Mouse (Mus musculus) ovary, adult 18-20 months (tissue): ENCODE measurements at regions not wholly inside any gene's neighbourhood (a gene's known extent, or its start where the extent isn't known, plus 50 kb on each side); places are given as distances from the start of the nearest gene placed in this dataset.

Experiments
- DNase-seq: peaks from one replicate; pipeline ENCODE4 v3.0.0; 2022; ENCODE audit warnings: low spot score, mixed read lengths

DNA sequence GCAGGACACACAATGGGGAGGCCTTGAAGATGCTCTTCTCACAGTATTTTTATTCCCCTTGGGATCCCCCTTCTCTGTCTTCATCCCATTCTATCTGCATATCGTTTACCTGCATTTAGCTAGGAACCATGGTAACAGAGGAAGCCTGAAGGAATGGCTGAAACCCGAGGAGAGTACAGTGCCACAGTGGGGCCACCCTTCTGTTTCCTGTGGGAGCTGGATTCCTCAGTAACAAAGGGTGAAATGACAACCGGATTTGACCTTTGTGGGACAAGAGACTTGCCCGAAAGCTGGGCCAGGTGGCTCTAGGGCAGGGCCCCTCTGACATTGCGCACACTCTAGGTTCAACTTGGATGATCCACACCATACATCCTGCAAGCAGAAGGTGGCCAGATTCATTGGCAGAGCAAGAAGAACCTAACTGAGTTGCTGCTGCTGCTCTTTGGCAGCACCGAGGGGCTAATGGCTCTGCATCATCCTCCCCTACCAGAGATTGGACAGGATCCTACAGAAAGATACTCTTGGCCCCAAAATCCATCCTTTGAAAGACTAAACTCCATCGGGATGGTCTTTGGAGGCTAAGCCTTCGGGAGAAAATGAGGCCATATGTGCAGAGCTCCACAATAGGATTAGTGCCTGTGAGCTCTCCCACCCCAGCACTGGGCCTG, 310.0 kb downstream of the Sox9 start:
- no peak for DNase-seq

- DNase-seq = no peak
Measured at GRCm38 (mm10) chr11:113093895-113094445, 311.9 kb downstream of the Sox9 start.

GRCm38 (mm10) chr11:113095625-113096024, 313.6 kb downstream of the Sox9 start:
- no peak for DNase-seq

- DNase-seq = no peak
Measured at GRCm38 (mm10) chr11:113096209-113096608, 314.2 kb downstream of the Sox9 start.

GRCm38 (mm10) chr11:113098360-113098759, 316.3 kb downstream of the Sox9 start:
- no peak for DNase-seq

DNA sequence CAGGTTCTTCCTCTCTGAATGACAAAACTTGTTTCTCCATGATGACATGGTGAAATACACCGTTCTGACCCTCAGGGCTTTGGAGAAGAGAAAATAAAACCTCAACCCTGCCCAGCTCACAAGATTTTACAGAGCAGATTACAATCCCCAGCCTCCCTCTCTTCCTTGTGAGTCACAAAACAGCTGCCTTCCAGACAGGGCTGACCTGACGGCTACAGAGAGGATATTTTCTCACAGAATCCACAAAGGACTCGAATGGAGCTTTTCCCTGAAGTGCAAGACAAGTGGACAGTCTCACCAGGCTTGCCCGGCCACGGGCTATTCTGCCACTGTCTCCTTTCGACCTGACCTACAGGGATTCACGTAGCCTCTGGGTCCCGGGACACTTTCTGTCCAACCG, 318.8 kb downstream of the Sox9 start:
- no peak for DNase-seq

DNA sequence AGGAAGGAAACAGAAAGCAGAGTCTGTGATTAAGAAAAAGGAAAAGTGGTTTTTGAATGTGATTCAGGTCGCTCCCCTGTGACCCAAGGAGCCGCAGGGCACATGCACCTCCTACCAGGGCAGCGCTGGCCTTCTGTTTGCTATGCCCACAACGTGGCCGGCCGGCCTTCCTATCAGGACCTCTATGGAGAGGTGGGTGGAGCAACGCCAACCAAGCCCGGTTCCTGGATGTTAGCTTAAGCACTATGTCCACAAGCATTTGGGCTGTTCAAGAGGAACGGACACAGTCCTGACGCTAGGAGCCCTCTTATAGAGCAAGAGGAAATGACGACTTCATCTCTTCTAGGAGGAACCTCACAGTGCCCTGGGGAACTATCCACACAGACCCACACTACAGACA, 319.5 kb downstream of the Sox9 start:
- no peak for DNase-seq

GRCm38 (mm10) chr11:113103161-113103845, 321.3 kb downstream of the Sox9 start:
- no peak for DNase-seq

DNA sequence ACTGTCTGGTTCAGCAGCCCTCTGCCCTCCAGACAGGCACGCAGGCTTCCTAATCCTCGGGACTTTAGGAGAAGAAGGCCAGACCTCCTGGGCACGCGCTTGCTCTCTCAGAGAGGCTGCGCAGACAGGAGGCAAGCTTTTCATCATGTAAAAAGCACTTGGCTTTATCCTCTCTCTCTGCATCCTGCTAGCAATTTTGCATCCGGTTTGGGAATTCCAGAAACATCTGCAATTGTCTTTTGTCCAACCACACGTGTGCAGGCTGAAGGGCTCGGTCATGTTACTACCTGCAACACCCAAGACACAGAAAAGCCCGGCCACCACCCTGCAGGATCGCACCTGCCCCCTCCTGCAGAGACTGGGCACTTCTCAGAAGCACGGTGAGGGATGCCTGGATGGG, 323.3 kb downstream of the Sox9 start:
- DNase-seq = no peak

- no peak for DNase-seq
Measured at GRCm38 (mm10) chr11:113107205-113107844, 325.3 kb downstream of the Sox9 start.

- no peak for DNase-seq
Measured at GRCm38 (mm10) chr11:113107966-113108699, 326.1 kb downstream of the Sox9 start.

- no peak for DNase-seq
Measured at GRCm38 (mm10) chr11:113109096-113109495, 327.1 kb downstream of the Sox9 start.

DNA sequence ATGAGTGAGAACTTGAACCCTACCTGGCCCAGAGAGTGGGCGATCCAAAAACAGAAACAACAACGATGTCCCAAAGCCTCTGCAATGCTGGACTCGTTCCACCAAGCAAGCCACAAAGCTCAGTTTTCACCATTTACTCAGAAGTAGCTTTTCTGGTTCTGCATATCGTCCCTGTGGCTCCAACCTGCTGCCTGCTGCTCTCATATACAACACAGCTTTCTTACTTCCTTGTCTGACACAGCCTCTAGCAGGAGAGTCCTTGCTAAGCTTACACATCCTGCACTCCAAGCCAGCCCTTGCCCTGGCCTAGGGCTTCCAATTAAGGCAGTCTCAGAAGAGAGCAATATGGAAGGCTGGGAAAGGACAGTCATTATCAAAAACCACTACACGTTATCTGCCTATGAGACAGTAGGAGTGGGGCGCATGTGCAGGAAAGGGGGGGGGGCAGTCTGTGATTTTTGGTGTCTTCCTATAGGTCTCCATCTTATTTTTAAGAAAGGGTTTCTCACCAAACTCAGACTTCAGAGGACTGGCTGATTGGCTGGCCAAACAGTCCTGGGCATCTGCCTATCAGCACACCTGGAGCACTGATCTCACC, 331.3 kb downstream of the Sox9 start:
- no peak for DNase-seq

- DNase-seq = no peak
Measured at GRCm38 (mm10) chr11:113117179-113117898, 335.3 kb downstream of the Sox9 start.

DNA sequence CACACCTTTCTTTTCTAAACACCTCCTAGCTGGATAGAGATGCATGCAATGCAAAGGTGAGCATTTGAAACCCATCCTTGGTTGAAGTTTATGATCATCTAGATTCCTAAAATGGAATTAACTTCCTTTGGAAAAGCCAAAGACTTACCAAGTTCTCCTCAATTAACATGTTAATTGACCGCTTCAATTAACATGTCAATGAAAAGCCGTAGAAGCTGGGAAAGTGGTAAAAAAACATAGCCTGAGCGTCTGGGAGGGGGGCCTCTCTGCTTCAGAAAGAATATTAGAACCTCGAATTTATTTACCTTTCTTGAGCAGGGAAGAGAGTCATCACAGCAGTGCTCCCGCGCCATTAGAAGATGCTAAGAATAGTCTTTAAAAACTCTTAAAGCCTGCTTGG, 338.5 kb downstream of the Sox9 start:
- DNase-seq = no peak

DNA sequence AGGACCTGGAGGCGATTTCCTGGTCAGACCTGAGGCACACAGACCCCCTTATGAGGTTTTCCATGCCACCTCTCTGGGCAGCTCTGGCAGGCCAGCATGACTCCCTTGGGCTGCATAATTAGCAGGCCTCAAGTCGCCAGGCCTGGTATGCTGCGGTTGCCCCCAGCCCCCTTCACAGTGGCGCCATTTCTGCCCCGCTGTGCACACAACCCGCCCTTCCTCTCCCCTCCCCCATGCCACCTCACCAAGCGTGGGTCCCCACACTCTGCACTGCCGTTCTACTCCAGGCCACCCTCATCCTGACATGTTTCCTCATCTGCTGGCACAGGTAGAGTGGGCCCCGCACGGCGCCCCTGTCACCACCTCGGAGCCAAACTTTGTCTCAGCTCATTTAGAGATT, 339.3 kb downstream of the Sox9 start:
- no peak for DNase-seq

DNA sequence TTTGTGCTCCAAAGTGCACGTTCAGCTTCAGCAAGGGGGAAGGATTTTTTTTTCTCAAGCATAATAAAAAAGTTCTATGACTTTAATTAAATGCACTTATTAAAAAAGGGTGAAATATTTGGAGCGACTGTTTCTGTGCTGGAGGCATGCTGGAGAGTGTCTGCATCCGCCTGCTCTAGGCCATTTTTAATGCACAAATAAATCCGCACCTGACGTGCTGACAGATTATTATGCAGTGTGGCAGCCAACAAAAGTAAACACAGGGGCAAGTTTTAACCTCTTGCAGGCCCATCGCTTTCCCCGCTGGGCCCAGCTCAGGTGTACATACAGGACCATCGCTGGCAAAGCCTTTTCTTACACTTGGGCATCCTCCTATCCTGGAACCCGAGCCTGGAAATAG, 340.1 kb downstream of the Sox9 start:
- no peak for DNase-seq

GRCm38 (mm10) chr11:113122964-113123363, 340.9 kb downstream of the Sox9 start:
- no peak for DNase-seq

DNA sequence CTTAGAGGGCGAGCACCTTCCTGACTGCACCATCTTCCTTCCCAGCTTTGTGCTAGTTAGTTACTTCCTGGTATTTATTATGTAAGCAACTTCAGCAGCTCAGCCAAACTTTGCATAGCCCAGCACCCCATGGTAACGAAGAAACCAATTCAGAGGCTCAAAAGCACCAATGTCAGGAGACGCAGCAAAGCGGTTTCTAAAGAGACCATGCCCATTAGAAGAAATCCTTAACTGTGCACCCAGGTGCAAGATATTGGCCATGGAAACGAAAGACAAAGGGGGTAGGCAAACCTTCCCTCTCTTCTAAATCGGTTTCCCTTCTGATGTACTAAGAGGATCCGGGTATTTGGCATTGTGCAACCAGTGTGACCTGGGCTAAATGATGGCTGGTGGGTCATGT, 343.8 kb downstream of the Sox9 start:
- no peak for DNase-seq

DNA sequence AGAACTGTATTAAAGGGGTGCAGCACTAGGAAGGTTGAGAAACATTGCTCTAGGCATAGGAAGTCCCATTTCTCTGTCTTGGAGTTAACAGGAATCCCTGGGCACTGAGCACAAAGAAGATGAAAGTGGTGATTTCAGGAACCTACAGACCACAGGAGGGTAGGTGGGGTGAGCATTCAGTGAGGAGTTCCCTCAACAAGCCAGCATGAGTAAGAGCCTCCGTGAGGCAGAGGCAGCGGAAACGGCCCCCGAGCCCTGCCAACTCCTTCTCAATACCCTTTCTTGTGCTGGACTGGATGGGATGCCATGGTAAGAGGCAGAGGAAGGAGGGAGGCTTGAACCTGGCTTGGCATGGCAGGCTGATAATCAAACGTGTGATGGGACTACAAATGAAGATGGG, 347.2 kb downstream of the Sox9 start:
- DNase-seq = no peak

GRCm38 (mm10) chr11:113129975-113130374, 348.0 kb downstream of the Sox9 start:
- no peak for DNase-seq
